Mouse (Mus musculus) urinary bladder, postnatal 4 days (tissue): ENCODE measurements at regions not wholly inside any gene's neighbourhood (a gene's known extent, or its start where the extent isn't known, plus 50 kb on each side); places are given as distances from the start of the nearest gene placed in this dataset.
"Not testable (repeated sequence)": the region's sequence is repeated elsewhere in the genome, so short reads cannot be mapped to it uniquely, and the experiment has no call there.

ENCODE experiments used
- DNase-seq, 2 experiments: peaks; one replicate each; pipeline ENCODE4 v3.0.0; 2021 to 2022; ENCODE audit warnings: low spot score in 2 of 2

GRCm38 (mm10) chr4:23787417-23788204 lies 708.6 kb upstream of the Mms22l start:
- no peak for DNase-seq

- DNase-seq = no peak
Observed at GRCm38 (mm10) chr4:23823516-23823915, 672.7 kb upstream of the Mms22l start.

- no peak for DNase-seq
Observed at GRCm38 (mm10) chr4:23826885-23827284, 669.4 kb upstream of the Mms22l start.

- DNase-seq = no peak
Observed at GRCm38 (mm10) chr4:23832385-23833164, 663.7 kb upstream of the Mms22l start.

- DNase-seq = no peak
Observed at GRCm38 (mm10) chr4:23843609-23844287, 652.5 kb upstream of the Mms22l start.

GRCm38 (mm10) chr4:23844288-23844971 lies 651.8 kb upstream of the Mms22l start:
- no peak for DNase-seq

GRCm38 (mm10) chr4:23845263-23845662 lies 651.0 kb upstream of the Mms22l start:
- DNase-seq = no peak

GRCm38 (mm10) chr4:23850640-23851039 lies 645.6 kb upstream of the Mms22l start:
- no peak for DNase-seq

- DNase-seq = no peak
Observed at GRCm38 (mm10) chr4:23862437-23862836, 633.8 kb upstream of the Mms22l start.

GRCm38 (mm10) chr4:23880007-23880406 lies 616.2 kb upstream of the Mms22l start:
- no peak for DNase-seq

- DNase-seq = no peak
Observed at GRCm38 (mm10) chr4:23913396-23913795, 582.9 kb upstream of the Mms22l start.

- no peak for DNase-seq
Observed at GRCm38 (mm10) chr4:23913822-23914221, 582.4 kb upstream of the Mms22l start.

- no peak for DNase-seq
Observed at GRCm38 (mm10) chr4:23914423-23914822, 581.8 kb upstream of the Mms22l start.

- no peak for DNase-seq
Observed at GRCm38 (mm10) chr4:23921520-23921919, 574.7 kb upstream of the Mms22l start.

GRCm38 (mm10) chr4:23954140-23954539 lies 542.1 kb upstream of the Mms22l start:
- DNase-seq = no peak

GRCm38 (mm10) chr4:23982193-23982592 lies 514.1 kb upstream of the Mms22l start:
- DNase-seq = not testable (repeated sequence)

- no peak for DNase-seq
Observed at GRCm38 (mm10) chr4:23982790-23983451, 513.3 kb upstream of the Mms22l start.

GRCm38 (mm10) chr4:23983452-23983805 lies 512.8 kb upstream of the Mms22l start:
- DNase-seq = no peak

GRCm38 (mm10) chr4:23984005-23984404 lies 512.2 kb upstream of the Mms22l start:
- no peak for DNase-seq

GRCm38 (mm10) chr4:23985956-23986355 lies 510.3 kb upstream of the Mms22l start:
- DNase-seq = no peak

GRCm38 (mm10) chr4:23993823-23994222 lies 502.4 kb upstream of the Mms22l start:
- no peak for DNase-seq
